Comparison of ENCODE assay signal across 16 mouse cellular contexts in the genomic region with DNA sequence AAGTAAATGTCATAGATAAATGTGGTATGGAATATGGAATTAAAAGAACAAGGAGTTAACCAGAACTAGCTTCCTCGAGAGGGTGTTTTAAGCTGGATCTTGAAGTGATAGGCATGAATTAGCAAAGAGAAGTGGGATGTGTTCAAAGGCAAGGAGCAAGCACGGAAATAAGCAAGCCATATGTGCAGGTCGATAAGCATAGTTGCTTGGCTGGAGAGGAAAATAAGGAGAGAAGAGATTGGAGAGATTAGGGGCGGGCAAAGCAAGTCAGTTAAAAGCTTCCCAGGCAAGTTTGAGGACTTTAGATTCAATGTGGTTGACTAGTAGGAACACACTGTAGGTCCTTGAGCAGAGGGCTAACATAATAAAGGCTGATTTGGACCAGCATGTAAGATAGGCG.
"Had no signal": no experiment of that assay in that cellular context is flagged by ENCODE, and none has a peak within 500 bp of the region (broad histone marks: within the 10 kb centered on the region; RNA-seq: fewer than 3 reads in every experiment).

No protein-coding gene starts in this region.

- H3K9ac ChIP-seq: limb, embryonic 12.5 days; limb, embryonic 15.5 days; lung, embryonic 14.5 days had no signal

- H3K4me3 ChIP-seq: limb, embryonic 12.5 days; limb, embryonic 15.5 days; megakaryocyte, embryonic 14.5 days had no signal

- H3K27ac ChIP-seq: limb, embryonic 12.5 days; limb, embryonic 15.5 days; macrophage had no signal

- ATAC-seq: intestine, postnatal 0 days; lung, postnatal 0 days had no signal

- H3K9me3 ChIP-seq: limb, embryonic 12.5 days; limb, embryonic 15.5 days; megakaryocyte, embryonic 14.5 days had no signal

- H3K4me2 ChIP-seq: limb, embryonic 12.5 days; limb, embryonic 15.5 days; lung, embryonic 14.5 days; midbrain, embryonic 11.5 days had no signal

- H3K4me1 ChIP-seq: limb, embryonic 12.5 days; limb, embryonic 15.5 days had no signal

- DNase-seq: kidney, adult 2 months; kidney, postnatal 14 days; kidney, postnatal 4 days; left cerebral cortex, postnatal 4 days; lung, embryonic 14.5 days; midbrain, embryonic 14.5 days; thymus, adult 2 months; thymus, postnatal 14 days; thymus, postnatal 4 days had no signal

- H3K36me3 ChIP-seq: limb, embryonic 12.5 days; limb, embryonic 15.5 days had no signal
